In the genomic region with DNA sequence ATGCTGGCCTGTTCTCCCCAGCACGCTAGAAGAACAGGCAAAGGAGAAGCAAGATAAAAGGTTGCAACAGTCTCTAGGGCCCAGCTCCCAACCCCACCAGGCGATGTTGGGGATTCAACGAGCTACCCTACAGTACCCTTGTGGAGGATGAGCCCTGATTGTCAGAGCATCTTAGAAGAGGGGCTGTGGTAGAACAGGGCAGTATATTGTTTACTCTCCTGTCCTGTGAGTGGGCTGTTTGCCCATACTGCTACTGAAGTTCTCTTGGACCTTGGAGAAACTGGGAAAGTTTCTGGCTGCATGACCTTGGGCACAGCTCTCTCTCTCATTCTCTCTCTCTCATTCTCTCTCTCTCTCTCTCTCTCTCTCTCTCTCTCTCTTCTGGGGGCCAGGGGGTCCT, we compare ENCODE assay signal across 1 mouse cellular context.
TF ChIP-seq lines count a peak whose summit lies in the region.

No protein-coding gene starts in this region.

TF ChIP-seq in myocyte, 11 proteins besides CTCF, POLR2A, EP300 and RAD21:
- TF ChIP-seq MAX (IDR thresholded peaks at IDR 0.05; ENCODE audit: low read depth): no peak
- no peak for TF ChIP-seq SRF (IDR thresholded peaks at IDR 0.05; ENCODE audit: control insufficient read depth, insufficient read length, low read depth)
- TF ChIP-seq MYOG (IDR thresholded peaks at IDR 0.05; ENCODE audit: control insufficient read depth in 1 of 3, insufficient read depth in 1 of 3, insufficient read length in 2 of 3, low read depth in 2 of 3): no peak
- TF ChIP-seq REST (IDR thresholded peaks at IDR 0.05; ENCODE audit: insufficient read depth, insufficient read length): no peak
- no peak for TF ChIP-seq MYOD1 (IDR thresholded peaks at IDR 0.05; ENCODE audit: control insufficient read depth in 1 of 3, insufficient read length in 2 of 3, low read depth in 2 of 3)
- no peak for TF ChIP-seq CEBPB (IDR thresholded peaks at IDR 0.05; ENCODE audit: insufficient read depth, poor library complexity, severe bottlenecking)
- TF ChIP-seq USF1 (IDR thresholded peaks at IDR 0.05; ENCODE audit: low read depth): no peak
- no peak for TF ChIP-seq E2F4 (IDR thresholded peaks at IDR 0.05; ENCODE audit: insufficient read depth)
- no peak for TF ChIP-seq POLR2AphosphoS2 (IDR thresholded peaks at IDR 0.05; ENCODE audit: insufficient read length, low read depth)
- no peak for TF ChIP-seq TCF12 (IDR thresholded peaks at IDR 0.05; ENCODE audit: insufficient read depth, poor library complexity, severe bottlenecking)
- TF ChIP-seq TCF3 (IDR thresholded peaks at IDR 0.05; ENCODE audit: insufficient read length, low read depth): no peak
